Mouse (Mus musculus): Measurements from ENCODE around the gene Olfr352. TPM values are rescaled to one million over a fixed set of nuclear protein-coding genes. Genes with fewer than 3 reads are reported as not detected.

The Olfr352 gene
- not detected in 2 replicates for polyA plus RNA-seq (2012; rRNA removed)

GRCm38 (mm10) chr2:36868160-36868559, at the start of gene Olfr352:
Gene Olfr352, plus strand, starts transcription at chr2:36868460.

GRCm38 (mm10) chr2:36846010-36846409, 22.2 kb upstream of the Olfr352 start, which contains the start of gene Olfr350:
Gene Olfr350, plus strand, starts transcription at chr2:36846310.

GRCm38 (mm10) chr2:36862560-36862959, 5.7 kb upstream of the Olfr352 start, which contains the start of gene Olfr351:
Gene Olfr351, minus strand, starts transcription at chr2:36862660.

GRCm38 (mm10) chr2:36892836-36893235, 24.6 kb downstream of the Olfr352 start, which contains the start of gene Olfr353:
Gene Olfr353, minus strand, starts transcription at chr2:36892936.

GRCm38 (mm10) chr2:36905380-36905779, 37.1 kb downstream of the Olfr352 start, which contains the start of gene Olfr354:
Gene Olfr354, plus strand, starts transcription at chr2:36905680.

Other genes with a start within 250 kb of the Olfr352 start
- gene Olfr345, start 228.4 kb upstream of the Olfr352 start, polyA plus RNA-seq (2012; rRNA removed), result not detected in 2 replicates
- not detected in 2 replicates for gene Olfr346, start 182.7 kb upstream of the Olfr352 start, polyA plus RNA-seq (2012; rRNA removed)
- gene Olfr347, start 136.6 kb upstream of the Olfr352 start, polyA plus RNA-seq (2012; rRNA removed), result not detected in 2 replicates
- gene Olfr348, start 84.2 kb upstream of the Olfr352 start, polyA plus RNA-seq (2012; rRNA removed), result not detected in 2 replicates
- gene Olfr50, start 77.9 kb upstream of the Olfr352 start, polyA plus RNA-seq (2012; rRNA removed), result not detected in 2 replicates
- gene Olfr3, start 51.4 kb upstream of the Olfr352 start, polyA plus RNA-seq (2012; rRNA removed), result not detected in 2 replicates
- not detected in 2 replicates for gene Olfr350, start 22.1 kb upstream of the Olfr352 start, polyA plus RNA-seq (2012; rRNA removed)
- not detected in 2 replicates for gene Olfr351, start 5.8 kb upstream of the Olfr352 start, polyA plus RNA-seq (2012; rRNA removed)
- gene Olfr353, start 24.5 kb downstream of the Olfr352 start, polyA plus RNA-seq (2012; rRNA removed), result not detected in 2 replicates
- gene Olfr354, start 37.2 kb downstream of the Olfr352 start, polyA plus RNA-seq (2012; rRNA removed), result not detected in 2 replicates
- not detected in 2 replicates for gene Olfr355, start 60.4 kb downstream of the Olfr352 start, polyA plus RNA-seq (2012; rRNA removed)
- not detected in 2 replicates for gene Olfr356, start 68.7 kb downstream of the Olfr352 start, polyA plus RNA-seq (2012; rRNA removed)
- not detected in 2 replicates for gene Olfr357, start 125.4 kb downstream of the Olfr352 start, polyA plus RNA-seq (2012; rRNA removed)
- gene Olfr358, start 140.9 kb downstream of the Olfr352 start, polyA plus RNA-seq (2012; rRNA removed), result not detected in 2 replicates
- not detected in 2 replicates for gene Olfr360, start 197.3 kb downstream of the Olfr352 start, polyA plus RNA-seq (2012; rRNA removed)
- not detected in 2 replicates for gene Olfr361, start 220.8 kb downstream of the Olfr352 start, polyA plus RNA-seq (2012; rRNA removed)
- gene Olfr362, start 249.4 kb downstream of the Olfr352 start, polyA plus RNA-seq (2012; rRNA removed), result not detected in 2 replicates

All from central nervous system, embryonic 14 days (tissue).